Mouse (Mus musculus) lung, adult 2 months (tissue): ENCODE measurements around the gene Rbck1.

ENCODE experiments used
- CTCF ChIP-seq: fragments of 200-500 bp; IDR thresholded peaks from 2 replicates; pipeline ENCODE4 v1.5.1; 2011; ENCODE audit warnings: mild to moderate bottlenecking, low read length, control low read depth; ENCODE audit not compliant: insufficient read depth
- POLR2A ChIP-seq: fragments of 200-500 bp; IDR thresholded peaks from 2 replicates; pipeline ENCODE4 v1.6.1; 2011; ENCODE audit warnings: low read depth, mild to moderate bottlenecking, control low read depth, low read length, borderline replicate concordance; ENCODE audit errors: extremely low read depth

- TF ChIP-seq CTCF = no peak
- TF ChIP-seq POLR2A = no peak
Observed at GRCm38 (mm10) chr2:152372104-152372503, 39.7 kb upstream of the Rbck1 start.
